ENCODE assay signal across 11 mouse cellular contexts in the genomic region with DNA sequence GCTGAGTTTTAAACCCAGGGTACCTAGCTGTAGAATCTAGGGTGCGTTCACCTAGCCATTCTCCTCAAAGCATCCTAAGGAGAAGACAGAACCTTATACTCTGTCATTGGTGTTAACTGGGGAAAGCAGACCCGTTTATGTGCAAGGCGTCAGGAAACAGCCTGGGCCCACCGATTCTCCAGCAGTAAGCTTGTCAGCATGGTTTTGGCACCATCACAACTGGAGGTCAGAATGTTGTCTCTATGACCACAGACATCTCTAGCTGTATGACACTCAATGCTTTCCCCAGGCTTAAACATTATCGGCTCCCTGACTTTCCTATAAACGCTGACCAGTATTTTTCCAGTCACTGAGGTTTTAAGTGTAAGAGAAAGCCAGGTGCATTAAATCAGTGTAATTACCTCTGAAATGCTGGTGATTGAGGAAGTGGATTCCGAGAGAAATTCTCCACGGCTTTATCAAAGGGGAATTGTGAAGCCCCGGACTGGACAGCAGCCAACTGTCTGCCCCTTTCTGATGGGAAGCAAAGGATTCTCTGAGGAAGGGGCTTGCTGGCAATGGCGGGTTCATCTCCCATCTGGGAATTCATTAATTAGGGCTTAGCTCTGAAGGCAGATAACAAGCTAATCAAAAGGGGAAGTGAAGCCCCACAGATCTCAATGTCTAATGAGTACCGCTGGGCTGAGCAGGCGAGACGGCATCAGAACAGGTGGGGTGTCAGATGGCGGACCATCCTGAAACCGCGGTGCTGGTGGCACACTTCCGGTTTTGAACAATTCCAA. TPM values are rescaled to one million over a fixed set of nuclear protein-coding genes. Genes with fewer than 3 reads are reported as not detected.
DNase-seq lines count a peak whose midpoint lies in the region; ATAC-seq and TF ChIP-seq lines count a peak whose summit lies in the region.
"Had no signal": no experiment of that assay in that cellular context is flagged by ENCODE, and none has a peak within 500 bp of the region (broad histone marks: within the 10 kb centered on the region; RNA-seq: fewer than 3 reads in every experiment).

No protein-coding gene starts in this region.

- H3K9ac ChIP-seq in forebrain, postnatal 0 days: no peak overlapping the region; the same call in 1 of the 2 replicates
- H3K9ac ChIP-seq in kidney, embryonic 15.5 days: no peak overlapping the region

- H3K27me3 ChIP-seq in forebrain, postnatal 0 days (ENCODE audit: insufficient read depth, low read length): no peaks in the 10 kb centered on the region
- H3K27me3 ChIP-seq in kidney, embryonic 15.5 days: no peaks in the 10 kb centered on the region

- TF ChIP-seq CTCF in layer of hippocampus, adult 2 months (conservative IDR thresholded peaks at IDR 0.05): no peak
- no peak for TF ChIP-seq CTCF in forebrain, postnatal 0 days (IDR thresholded peaks at IDR 0.05; ENCODE audit: low read depth)

- no peak overlapping the region for H3K27ac ChIP-seq in layer of hippocampus, adult 2 months
- H3K27ac ChIP-seq in forebrain, postnatal 0 days (ENCODE audit: low read depth, low read length): 0 out of 2 replicates have a peak overlapping the region, but pooled peaks have one; percentile 69
- no peak overlapping the region for H3K27ac ChIP-seq in kidney, embryonic 15.5 days

- 22% methylated on average over 17 of the region's 17 CpGs for WGBS in forebrain, postnatal 0 days
- WGBS in kidney, embryonic 15.5 days: 51% methylated on average over 17 of the region's 17 CpGs

- no peak for DNase-seq in layer of hippocampus, adult 2 months (ENCODE audit: low spot score in 2 of 2)
- DNase-seq in layer of hippocampus, adult 11-12 months (ENCODE audit: low spot score): no peak
- DNase-seq in MEL-GATA-1-ER (ENCODE audit: extremely low read depth, low read depth): peak; percentile 20
- peak; percentile 32 for DNase-seq in cerebellum, adult 11-12 months
- DNase-seq in forebrain, postnatal 0 days: peak; percentile 54
- no peak for DNase-seq in adrenal gland, adult 2 months
- DNase-seq in gastrocnemius, postnatal 10 days: no peak
- DNase-seq: kidney, adult 2 months had no signal

- peak overlapping the region; percentile 20; the same call in 1 of the 2 replicates for H3K4me3 ChIP-seq in layer of hippocampus, adult 2 months
- H3K4me3 ChIP-seq in forebrain, postnatal 0 days (ENCODE audit: low read depth, low read length): no peak overlapping the region
- no peak overlapping the region for H3K4me3 ChIP-seq in kidney, embryonic 15.5 days (replicated peaks)

- no peaks in the 10 kb centered on the region for H3K9me3 ChIP-seq in forebrain, postnatal 0 days (ENCODE audit: low read length)
- no peaks in the 10 kb centered on the region for H3K9me3 ChIP-seq in kidney, embryonic 15.5 days (replicated peaks)

- no peaks in the 10 kb centered on the region for H3K4me1 ChIP-seq in forebrain, postnatal 0 days (ENCODE audit: insufficient read depth)
- H3K4me1 ChIP-seq in kidney, embryonic 15.5 days: peaks cover 4% of the 10 kb centered on the region

- ATAC-seq in forebrain, postnatal 0 days: peak; percentile 66
- ATAC-seq in kidney, embryonic 15.5 days (replicated peaks; ENCODE audit: low FRiP score): no peak

- peak overlapping the region; percentile 25; the same call in 1 of the 2 replicates for H3K4me2 ChIP-seq in forebrain, postnatal 0 days (ENCODE audit: low read depth)
- H3K4me2 ChIP-seq in kidney, embryonic 15.5 days: no peak overlapping the region
- H3K4me2 ChIP-seq: liver, embryonic 11.5 days had no signal

- no peaks in the 10 kb centered on the region for H3K36me3 ChIP-seq in forebrain, postnatal 0 days (ENCODE audit: insufficient read depth)
- H3K36me3 ChIP-seq in kidney, embryonic 15.5 days: no peaks in the 10 kb centered on the region

RNA-seq across cellular contexts. Expression of gene Prokr2, which starts 42.1 kb away (rescaled TPM):
- 1 to 10 TPM; 1.9 to 2.9 TPM for total RNA-seq in layer of hippocampus, adult 2 months (2021)
- 28.5 and 47.7 TPM in 2 replicates for total RNA-seq in forebrain, postnatal 0 days (2014; rRNA removed)
- 9.0 and 14.0 TPM in 2 replicates for polyA plus RNA-seq in forebrain, postnatal 0 days (2015; fragmentation: Nextera tagmentation; extraction: Ambion mirVana)
- under 1 TPM in 1 of 2 experiments, not detected in 1; 0.09 TPM for total RNA-seq in adrenal gland, adult 2 months (2021)
- not detected in 2 replicates for polyA plus RNA-seq in adrenal gland, adult 2 months (2012; rRNA removed)
- 0.17 and 0.67 TPM in 2 replicates for polyA plus RNA-seq in kidney, embryonic 15.5 days (2015; fragmentation: Nextera tagmentation; extraction: Ambion mirVana)
- not detected for total RNA-seq in gastrocnemius, postnatal 10 days (2021)
- total RNA-seq: monocyte, adult 5-6 weeks had no signal
- polyA plus RNA-seq: kidney, adult 2 months had no signal

Comparison
In these comparisons a context has a peak if more than half of its experiments do, and no peak if none do; other contexts are left out.
1. DNase-seq: peak in MEL-GATA-1-ER (single experiment), cerebellum, adult 11-12 months (single experiment) and forebrain, postnatal 0 days (single experiment); none in layer of hippocampus, adult 2 months (0 of 2), layer of hippocampus, adult 11-12 months (single experiment), adrenal gland, adult 2 months (single experiment) and gastrocnemius, postnatal 10 days (single experiment).